Mouse (Mus musculus): ENCODE data around the gene Fez1.

GRCm38 (mm10) chr9:36792191-36792590 is 29.5 kb upstream of the Fez1 start:
- TF ChIP-seq CHD2 (IDR thresholded peaks at IDR 0.05; ENCODE audit: low read depth, low read length) (no peak), ZNF384 (IDR thresholded peaks at IDR 0.05; ENCODE audit: low read depth, low read length) (no peak), MAFK (IDR thresholded peaks at IDR 0.05; ENCODE audit: insufficient read depth, low read depth, low read length) (no peak)
